Mouse (Mus musculus) small intestine, adult 2 months (tissue): ENCODE results near the gene Dmrt2.

ENCODE experiments used
- CTCF ChIP-seq: fragments of 200-500 bp; IDR thresholded peaks from 2 replicates; pipeline ENCODE4 v1.5.1; 2012; ENCODE audit warnings: low read depth, mild to moderate bottlenecking, control low read depth, inconsistent platforms, low read length, moderate library complexity, mixed read lengths; ENCODE audit not compliant: insufficient replicate concordance, insufficient read length; ENCODE audit errors: extremely low read depth
- POLR2A ChIP-seq: fragments of 200-500 bp; IDR thresholded peaks from 2 replicates; pipeline ENCODE4 v1.6.1; 2012; ENCODE audit warnings: low read depth, mild to moderate bottlenecking, control low read depth, inconsistent platforms, low read length, moderate library complexity

DNA sequence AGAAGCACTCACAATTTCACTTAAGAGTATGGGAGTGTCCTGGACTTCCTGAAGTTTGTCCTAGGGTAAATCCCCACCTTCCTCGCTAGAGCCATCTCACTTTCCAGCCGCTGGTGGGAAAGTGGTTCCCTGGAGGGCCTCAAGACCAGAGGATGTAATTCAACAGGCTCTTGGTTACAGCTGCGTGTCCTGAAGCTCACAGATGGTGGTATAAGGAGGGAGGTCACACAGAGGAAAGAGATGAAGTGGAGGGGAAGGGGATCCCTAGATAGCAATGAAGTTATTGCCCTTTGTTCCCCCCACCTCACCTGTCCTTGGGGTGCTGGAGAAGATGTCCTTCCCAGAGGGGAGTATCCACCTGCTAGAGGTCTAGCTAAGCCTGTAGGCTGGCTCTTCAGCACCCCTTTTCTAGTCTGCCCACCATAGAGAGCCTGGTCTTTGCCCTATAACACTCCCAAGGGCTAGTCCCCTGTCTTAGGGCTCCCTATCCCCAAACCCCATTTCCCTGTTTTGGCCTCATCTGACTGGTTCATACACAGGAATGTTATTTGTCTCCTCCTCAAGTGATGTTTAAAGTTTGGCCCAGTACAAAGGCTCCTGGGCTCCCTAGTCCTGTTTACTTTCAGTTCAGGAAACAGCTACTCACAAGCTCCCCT is 2.5 kb upstream of the Dmrt2 start:
- TF ChIP-seq POLR2A = no peak
- TF ChIP-seq CTCF = no peak
